Mouse (Mus musculus): Measurements from ENCODE around the gene Rpl13a.
"Not testable (repeated sequence)": the region's sequence is repeated elsewhere in the genome, so short reads cannot be mapped to it uniquely, and the experiment has no call there.

Gene Rpl13a

GRCm38 (mm10) chr7:45128624-45129246, at the start of gene Rpl13a:
Gene Rpl13a (minus strand): TSS chr7:45128761.
- peak; percentile 100 for DNase-seq

DNA sequence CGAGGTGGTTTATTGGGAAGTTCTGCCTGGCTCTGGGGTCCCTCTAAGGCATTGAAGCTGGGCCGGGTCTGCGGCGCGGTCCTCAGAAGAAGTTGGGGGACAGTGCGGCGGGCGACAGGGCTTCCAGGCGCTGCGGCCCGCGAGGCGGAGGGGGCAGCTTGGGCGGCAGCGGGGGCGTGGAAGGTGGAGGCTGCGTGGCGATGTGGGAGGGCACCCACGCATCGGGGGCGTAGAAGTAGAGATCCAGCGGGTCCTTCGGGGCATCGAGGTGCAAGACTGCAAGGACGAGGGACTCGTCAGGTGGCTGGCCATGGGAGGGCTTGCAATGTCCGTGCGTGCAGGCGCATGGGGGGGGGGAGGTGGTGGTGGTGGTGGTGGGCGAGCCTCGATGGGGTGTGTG, 47.8 kb upstream of the Rpl13a start:
- DNase-seq = no peak

DNA sequence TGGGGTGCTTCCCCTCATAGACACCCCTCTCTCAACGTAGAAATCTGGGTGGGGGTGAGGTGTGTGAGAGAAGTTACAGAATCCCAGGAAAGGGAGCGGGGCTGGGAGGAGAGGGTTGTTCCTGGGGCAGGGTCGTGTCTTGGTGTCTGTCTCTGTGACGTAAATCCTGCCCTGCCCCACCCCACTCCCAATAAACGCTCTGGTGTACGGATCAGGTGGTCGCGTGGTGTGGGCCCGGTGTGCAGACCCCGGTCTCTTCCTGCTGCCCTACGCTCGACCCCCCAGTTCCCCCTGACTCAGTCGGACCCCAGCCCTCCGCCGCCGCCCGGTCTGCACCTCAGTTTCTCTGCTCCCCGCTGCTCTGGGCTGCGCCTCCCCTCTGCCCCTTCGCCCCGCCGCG, 47.4 kb upstream of the Rpl13a start:
- DNase-seq = no peak

DNA sequence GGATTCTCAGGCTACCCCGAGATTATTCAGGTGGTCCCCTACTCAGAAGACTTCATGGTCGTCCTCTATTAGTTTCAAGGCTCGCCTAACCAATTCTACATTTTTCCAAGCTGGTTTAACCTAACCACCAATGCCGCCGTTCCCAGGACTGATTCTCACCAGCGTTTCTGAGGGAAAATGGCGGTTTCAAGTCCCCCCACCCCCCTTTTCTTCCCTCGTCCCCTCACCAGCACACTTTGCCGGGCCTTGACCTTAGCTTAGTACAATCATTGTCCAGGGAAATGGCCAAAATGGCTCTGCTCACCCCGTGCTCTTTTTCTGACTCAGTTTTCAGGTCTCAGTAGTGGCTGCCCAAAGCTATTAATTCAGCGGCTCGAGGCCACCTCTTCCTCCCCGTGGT, 46.8 kb upstream of the Rpl13a start:
- DNase-seq = no peak

DNA sequence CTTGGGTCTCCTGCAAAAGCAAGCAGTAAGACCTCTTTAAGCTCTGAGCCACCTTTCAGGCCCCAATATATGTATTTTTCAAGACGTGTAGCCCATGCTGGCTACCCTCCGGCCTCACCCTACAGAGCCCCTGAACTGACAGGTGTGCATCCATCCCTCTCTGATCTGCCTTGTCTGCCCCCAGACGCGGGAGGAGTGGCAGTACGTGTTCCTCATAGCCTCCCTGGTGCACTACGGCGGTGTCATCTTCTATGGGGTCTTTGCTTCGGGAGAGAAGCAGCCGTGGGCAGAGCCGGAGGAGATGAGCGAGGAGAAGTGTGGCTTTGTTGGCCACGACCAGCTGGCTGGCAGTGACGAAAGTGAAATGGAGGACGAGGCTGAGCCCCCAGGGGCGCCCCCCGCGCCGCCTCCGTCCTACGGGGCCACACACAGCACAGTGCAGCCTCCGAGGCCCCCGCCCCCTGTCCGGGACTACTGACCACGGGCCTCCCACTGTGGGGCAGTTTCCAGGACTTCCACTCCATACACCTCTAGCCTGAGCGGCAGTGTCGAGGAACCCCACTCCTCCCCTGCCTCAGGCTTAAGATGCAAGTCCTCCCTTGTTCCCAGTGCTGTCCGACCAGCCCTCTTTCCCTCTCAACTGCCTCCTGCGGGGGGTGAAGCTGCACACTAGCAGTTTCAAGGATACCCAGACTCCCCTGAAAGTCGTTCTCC, 46.2 kb upstream of the Rpl13a start:
- DNase-seq = no peak

GRCm38 (mm10) chr7:45173772-45174171, 45.2 kb upstream of the Rpl13a start:
- not testable (repeated sequence) for DNase-seq

GRCm38 (mm10) chr7:45172974-45173373, 44.4 kb upstream of the Rpl13a start:
- DNase-seq = peak; percentile 30

GRCm38 (mm10) chr7:45169495-45169894, 40.9 kb upstream of the Rpl13a start:
- no peak for DNase-seq

DNA sequence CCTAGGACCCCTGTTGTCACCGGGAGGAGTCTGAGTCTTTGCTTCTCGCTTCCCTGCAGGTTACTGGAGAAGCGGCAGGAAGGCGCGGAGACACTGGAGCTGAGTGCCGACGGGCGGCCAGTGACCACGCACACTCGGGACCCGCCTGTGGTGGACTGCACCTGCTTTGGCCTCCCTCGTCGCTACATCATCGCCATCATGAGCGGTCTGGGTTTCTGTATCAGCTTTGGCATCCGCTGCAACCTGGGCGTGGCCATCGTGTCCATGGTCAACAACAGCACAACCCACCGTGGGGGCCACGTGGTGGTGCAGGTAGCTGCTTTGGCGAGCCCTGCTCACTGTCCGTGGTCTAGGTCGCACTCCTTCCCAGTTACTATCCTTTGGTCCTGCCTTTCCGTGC, 40.1 kb upstream of the Rpl13a start:
- no peak for DNase-seq

DNA sequence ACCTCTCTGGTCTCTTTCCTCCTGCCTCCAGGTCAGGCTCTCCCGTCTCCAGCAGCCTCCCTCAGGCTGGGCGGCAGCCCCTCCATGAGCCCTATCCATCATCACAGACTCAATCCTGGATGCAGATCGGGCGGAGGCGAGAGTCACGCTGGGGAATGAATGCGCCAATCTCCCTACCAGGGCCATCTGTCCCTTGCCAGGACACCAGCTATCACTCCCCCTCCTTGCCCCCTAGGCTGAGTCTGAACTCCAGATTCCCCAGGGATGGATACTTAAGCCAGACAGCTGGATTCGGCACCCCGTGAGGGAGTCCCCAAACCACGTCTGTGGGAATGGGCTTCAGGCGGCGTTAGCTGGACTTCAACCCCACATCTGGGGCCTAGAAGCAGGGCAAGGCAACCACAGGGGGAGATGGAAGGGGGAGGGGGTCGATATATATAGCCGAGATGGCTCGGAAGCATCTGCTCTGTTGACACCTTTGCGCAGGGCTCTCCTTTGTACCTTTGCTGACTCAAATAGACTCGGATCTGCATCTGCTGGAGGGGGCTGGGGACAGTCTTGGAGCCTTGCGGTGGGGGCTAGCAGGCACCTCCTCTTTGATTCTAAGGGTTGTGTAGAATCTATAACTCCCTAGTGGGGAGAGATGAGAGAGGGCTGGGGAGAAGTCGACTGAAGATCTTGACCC, 39.3 kb upstream of the Rpl13a start:
- DNase-seq = no peak

- DNase-seq = no peak
Observed at GRCm38 (mm10) chr7:45166950-45167401, 38.4 kb upstream of the Rpl13a start.

- no peak for DNase-seq
Observed at GRCm38 (mm10) chr7:45165701-45166100, 37.1 kb upstream of the Rpl13a start.

DNA sequence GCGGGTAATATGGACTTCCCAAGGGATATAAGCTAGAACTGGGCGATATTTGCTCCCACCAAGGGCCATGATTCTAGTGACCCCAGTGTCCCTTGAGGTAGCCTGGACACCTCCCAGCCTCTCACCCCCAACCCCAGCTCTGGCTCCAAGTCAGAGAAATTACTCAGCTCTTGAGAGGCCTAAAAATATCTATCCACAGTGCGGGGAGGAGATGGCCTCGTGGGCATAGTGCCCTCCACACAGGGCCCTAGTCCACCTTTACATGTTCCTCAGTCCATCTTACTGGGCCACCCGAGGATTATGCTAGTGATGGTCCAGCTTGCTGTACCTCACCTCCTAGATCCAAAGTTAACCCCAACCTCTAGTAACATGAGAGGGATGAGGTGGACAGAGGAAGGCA, 36.3 kb upstream of the Rpl13a start:
- DNase-seq = no peak

- peak; percentile 47 for DNase-seq
Observed at GRCm38 (mm10) chr7:45163735-45164490, 35.4 kb upstream of the Rpl13a start, which contains the start of gene Slc17a7. Gene Slc17a7 (plus strand): TSS chr7:45163949.

DNA sequence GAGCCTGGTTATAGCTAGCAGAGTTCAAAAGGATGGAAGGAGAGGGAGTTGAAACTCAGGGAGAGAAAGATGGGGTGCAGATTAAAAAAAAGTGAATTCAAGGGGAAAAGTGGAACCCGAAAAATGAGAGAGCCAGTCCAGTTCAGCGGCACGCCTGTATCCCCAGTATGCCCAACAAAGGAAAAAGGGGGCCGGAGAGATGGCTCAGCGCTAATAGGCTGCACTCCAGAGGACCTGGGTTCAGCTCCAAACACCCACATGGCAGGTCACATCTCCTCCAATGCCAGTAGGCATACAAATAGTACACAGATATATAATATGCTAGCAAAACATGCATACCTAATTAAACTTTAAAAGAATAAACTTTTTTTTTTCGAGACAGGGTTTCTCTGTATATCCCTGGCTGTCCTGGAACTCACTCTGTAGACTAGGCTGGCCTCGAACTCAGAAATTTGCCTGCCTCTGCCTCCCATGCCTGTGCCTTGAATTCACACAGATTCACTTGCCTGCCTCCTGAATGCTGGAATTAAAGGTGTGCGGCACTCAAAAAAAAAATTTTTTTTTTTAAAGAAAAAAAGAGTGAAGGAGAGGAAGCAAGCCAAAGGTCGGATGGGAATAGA, 34.5 kb upstream of the Rpl13a start:
- DNase-seq = no peak

- DNase-seq = no peak
Observed at GRCm38 (mm10) chr7:45162551-45162950, 34.0 kb upstream of the Rpl13a start.

DNA sequence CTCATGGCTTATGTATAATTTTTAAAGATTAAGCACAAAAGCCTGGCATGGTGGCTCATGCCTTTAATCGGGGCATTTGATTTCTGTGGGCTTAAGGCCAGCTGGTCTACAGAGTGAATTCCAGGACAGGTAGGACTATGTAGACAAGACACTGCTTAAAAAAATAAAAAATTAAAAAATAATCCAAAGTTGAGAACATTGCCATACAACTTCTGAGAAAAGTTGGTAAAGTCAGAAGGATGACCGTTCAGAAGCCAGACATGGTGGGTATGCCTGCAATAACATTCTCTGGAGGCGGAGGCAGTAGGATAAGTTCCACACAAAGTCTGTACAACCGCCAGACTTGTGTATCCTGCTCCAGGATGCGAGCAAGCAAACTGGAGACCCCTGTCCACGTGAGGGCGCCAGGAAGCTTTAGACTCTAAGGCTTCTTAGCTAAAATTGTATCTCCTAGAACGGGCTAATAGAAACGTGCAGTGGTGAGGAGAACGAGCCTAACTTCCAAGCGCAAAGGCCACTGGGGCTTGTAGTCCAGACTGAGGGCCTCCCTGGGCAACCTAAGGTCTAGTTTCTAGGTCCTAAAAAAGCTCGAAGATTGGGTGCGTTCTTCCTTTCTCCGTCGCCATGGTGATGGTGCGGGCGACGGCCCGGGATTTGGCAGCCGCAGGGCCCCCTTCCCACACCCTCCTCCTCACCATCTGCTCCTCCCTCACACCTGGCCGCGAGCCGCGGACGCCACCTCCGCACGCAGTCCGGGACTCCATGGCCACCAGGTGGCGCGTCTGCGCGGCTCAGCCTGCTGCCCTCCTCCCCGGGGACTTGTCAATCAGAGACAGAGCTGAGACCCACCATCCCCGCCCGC, 33.3 kb upstream of the Rpl13a start:
- peak; percentile 88 for DNase-seq

- no peak for DNase-seq
Observed at GRCm38 (mm10) chr7:45160866-45161265, 32.3 kb upstream of the Rpl13a start.

DNA sequence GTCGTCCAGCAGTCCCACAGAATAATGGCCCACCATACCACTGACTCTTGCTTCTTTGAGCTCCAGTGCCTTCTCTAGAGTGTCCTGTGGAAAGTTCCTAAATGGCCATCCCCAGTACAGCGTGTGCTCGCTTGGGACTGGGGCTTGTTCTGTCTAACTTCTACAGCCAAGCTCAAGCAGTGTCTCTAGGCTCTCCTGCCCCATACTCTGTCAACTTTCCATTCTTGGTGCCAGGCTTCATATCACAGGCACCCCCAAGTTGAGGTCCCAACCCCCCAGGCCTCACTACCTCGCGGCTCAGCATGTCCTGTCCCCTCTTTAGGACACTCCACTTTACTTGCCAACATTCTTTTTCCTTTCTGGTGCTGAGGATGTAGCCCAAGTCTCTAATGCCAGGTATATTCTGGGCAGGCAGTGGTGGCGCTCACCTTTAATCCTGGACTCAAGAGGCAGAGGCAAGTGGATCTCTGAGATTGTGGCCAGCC, 31.8 kb upstream of the Rpl13a start:
- DNase-seq = no peak

- DNase-seq = no peak
Observed at GRCm38 (mm10) chr7:45158991-45159390, 30.4 kb upstream of the Rpl13a start.

DNA sequence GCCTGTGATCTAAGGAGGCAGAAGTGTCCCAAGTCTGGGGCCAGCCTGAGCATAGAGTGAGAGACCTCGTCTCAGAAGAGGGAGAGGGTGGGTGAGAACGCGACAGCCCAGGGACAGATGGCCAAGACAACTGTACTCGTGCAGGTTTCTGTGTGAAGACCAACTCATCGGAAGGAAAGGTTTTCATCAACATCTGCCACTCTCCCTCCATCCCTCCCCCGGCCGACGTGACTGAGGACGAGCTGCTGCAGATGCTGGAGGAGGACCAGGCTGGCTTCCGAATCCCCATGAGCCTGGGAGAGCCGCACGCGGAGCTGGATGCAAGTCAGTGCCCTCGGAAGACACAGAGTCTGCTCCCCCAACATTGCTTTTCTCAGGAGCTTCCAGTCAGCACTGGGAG, 28.9 kb upstream of the Rpl13a start:
- DNase-seq = no peak

GRCm38 (mm10) chr7:45156206-45156605, 27.6 kb upstream of the Rpl13a start:
- no peak for DNase-seq

Measured in lung, postnatal 36 days (tissue).